Mouse (Mus musculus) natural killer cell, adult 2 months (primary cell): Measurements from ENCODE around the gene Creb3l2.
"Not testable (repeated sequence)": the region's sequence is repeated elsewhere in the genome, so short reads cannot be mapped to it uniquely, and the experiment has no call there.

Source experiments
- DNase-seq, 2 experiments: peaks; one replicate each; pipeline ENCODE4 v3.0.0; 2022; ENCODE audit warnings: low spot score in 2 of 2

Gene Creb3l2

DNA sequence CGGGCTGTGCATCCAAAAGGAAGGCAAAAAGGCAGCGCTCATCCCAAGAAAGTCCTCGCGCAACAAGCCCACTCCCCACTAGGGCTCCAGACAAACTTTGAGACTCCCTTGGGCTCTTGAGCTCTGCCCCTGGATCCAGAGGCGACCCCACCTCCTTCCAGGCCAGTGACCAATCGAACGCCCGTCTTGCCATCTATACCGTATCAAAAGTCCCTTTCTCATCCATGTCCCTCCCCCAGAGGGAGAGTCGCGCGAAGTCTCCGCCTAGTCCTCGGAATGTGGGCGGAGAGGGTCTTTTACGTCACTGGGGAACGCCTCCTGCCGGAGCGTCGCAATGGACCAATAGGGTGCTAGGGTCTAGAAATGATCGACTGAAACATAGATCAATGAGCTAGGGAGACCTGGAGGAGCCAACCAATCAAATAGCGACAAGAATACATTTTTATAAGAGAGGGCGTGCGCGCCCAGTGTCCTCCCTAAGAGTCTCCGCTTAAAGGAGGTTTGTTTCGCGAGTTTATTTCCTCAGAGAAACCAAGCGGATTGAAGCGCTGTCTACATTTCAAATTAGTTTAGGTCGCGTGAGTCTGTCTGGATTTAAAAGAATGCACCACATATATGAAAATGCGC, at the start of gene Creb3l2:
Creb3l2 (minus strand) TSS at position 106 of the 627 bp plus-strand sequence.
- peak; percentile 98 for DNase-seq

- no peak for DNase-seq
These were observed 44.6 kb upstream of the Creb3l2 start for GRCm38 (mm10) chr6:37486502-37486901.

- DNase-seq: no peak
These were observed 42.7 kb upstream of the Creb3l2 start for GRCm38 (mm10) chr6:37484588-37485070.

DNA sequence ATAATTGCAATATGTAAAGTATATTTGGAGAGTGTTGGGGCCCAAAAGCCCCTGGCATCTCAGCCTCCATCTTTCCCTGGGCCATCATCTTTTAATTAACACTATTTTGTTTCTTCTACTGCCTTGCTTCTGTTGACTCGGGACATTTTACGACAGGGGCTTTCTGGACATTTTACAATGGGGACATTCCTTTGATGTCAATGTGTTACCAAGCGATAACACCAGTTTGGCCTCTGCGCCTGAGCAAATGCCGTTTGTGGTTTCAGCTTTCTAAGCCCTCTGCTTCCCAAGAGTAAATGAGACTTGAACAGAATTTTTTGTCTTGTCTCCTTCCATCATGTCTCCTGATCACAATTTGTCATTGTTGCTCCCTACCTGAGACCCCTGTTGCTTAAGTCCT, 41.3 kb upstream of the Creb3l2 start:
- no peak for DNase-seq

GRCm38 (mm10) chr6:37481147-37481546, 39.2 kb upstream of the Creb3l2 start:
- no peak for DNase-seq

DNA sequence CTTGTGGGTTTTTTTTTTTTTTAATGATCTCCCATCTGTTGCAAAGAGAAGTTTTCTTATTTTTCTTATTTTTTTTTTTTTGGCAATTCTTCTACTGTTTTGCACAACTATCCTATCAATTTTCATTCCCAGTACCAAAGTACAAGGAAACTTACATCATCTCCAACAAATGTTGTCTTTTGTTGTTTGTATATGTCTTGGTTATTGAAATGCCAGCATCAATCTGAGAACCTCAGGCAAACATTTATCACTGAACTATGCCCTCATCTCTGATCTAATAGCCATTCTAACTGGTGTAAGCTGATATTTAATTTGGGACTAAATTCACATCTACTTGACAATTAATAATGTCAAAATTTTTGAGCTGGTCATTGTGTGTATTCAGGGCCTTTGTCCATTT, 38.1 kb upstream of the Creb3l2 start:
- no peak for DNase-seq

- DNase-seq: no peak
These were observed 36.5 kb upstream of the Creb3l2 start for GRCm38 (mm10) chr6:37478481-37478880.

GRCm38 (mm10) chr6:37473674-37474342, 31.9 kb upstream of the Creb3l2 start:
- no peak for DNase-seq

DNA sequence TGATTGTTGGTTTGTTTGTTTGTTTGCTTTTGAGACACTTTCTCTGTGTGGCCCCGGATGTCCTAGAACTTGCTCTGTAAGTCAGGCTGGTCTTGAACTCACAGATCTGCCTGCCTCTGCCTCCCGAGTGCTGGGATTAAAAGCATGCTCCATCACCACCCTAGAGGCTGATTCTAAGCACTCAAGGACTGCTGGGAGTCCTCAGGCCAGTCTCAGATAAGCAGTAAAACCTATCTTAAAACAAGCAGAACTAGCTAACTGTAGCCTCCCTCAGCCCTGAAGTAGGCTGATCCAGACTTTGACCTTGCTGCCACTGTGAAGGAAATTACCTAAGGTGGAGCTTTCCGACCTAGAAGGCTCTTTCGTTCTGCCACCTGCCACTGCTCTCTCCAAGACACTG, 28.3 kb upstream of the Creb3l2 start:
- DNase-seq: no peak

DNA sequence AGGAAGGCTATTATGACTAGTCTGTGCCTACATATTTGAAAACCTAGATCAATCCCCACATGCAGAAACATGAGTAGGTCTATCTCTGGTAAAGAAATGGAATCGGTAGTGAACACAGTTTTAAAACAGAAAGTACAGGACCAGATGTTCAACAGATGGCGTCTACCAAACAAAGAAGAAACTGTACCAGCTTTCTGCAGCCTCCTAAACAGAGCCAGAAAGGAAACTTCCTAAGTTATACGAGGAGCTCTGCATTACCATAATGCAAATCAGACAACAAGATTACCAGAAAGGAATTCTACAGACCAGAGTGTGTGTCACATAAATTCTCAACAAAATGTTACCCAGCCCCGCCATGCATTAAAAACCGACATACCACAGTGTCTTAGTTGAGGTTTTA, 23.9 kb upstream of the Creb3l2 start:
- no peak for DNase-seq

DNA sequence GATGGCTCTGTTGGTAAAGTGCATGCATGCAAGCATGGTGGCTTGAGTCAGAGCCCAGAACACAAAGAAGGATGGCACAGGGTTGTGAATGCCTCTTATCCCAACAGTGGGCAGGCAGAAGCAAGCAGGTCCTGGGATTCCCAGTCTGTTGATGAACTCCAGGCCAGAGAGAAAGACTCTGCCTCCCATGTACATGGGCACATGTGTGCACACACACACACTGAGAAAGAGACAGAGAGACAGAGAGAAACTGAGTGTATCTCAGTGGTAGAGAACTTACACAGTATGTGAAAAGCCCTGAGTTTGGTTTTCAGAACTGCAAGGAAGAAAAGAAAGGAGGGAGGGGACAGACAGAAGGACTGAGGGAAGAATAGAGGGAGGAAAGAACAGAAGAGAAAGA, 23.4 kb upstream of the Creb3l2 start:
- no peak for DNase-seq

DNA sequence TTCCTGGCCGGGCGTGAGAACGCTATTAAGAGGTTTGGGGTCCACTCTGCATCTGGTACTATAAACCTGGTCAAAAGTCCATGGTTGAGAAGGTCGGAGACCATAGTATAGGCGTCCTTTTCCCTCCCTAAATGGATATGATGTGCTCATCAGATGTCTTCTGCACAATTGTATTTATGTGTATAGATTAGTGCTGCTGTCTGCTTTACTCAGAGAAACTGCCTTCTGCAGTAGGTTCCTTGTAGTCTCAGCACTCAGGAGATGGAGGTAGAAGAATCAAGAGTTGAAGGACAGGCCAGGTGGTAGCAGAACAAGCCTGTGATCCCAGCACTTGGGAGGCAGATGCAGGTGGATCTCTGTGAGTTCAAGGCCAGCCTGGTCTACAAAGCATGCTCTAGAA, 22.6 kb upstream of the Creb3l2 start:
- DNase-seq: peak; percentile 5 to 18

DNA sequence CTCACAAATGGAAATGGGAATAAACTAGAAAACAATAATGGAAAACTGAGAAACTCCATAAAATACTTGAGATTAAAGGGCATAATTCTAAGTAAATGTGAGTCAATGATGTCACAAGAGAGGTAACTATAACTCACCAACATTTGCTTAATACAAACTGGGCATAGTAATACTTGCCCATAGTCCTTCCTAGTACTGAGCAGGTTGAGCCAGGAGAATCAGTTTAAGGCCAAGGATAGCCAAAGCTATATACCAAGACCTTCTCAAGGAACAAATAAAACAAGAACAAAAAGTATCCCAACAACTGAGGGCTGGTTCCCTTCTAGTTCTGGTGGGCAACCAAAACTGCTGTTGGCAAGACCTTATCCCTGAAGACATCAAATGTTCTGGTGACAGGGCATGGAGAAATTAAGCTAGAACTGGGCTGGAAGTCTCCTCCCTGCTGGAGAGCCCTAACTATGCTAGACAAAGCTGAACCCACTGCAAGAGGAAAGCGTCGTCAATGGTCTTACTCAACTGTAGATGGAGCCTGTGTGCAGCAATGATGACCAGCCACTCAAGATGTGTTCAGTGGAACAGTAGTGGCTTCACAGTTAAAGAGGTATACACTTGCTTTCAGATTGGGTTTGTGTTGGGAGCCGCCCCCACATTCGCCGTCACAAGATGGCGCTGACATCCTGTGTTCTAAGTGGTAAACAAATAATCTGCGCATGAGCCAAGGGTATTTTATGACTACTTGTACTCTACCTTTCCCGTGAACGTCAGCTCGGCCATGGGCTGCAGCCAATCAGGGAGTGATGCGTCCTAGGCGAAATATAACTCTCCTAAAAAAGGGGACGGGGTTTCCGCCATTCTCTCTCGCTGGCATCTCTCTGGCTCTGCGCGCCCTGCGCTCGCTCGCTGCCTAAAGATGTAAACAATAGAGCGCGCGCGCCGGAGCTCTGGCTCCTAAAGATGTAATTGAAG, 21.9 kb upstream of the Creb3l2 start:
- DNase-seq: peak; percentile 79

DNA sequence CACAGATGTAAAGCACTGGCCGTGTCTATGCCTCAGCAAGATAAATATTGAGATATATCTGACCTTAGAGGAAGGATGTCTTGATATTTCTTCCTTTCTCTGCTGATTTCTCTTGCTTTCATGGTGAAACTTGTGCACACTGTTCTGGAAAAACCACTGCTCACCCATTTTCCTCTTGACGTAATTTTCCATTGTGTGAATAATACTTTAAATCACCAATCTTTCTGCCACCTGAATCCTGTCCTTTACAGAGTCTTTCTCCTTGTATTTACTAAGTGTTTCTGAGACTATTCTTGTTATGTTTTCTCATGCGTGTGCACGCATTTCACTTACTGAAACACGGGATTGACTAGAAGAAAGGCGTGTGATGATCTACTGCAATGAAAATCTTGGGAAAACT, 18.7 kb upstream of the Creb3l2 start:
- no peak for DNase-seq

GRCm38 (mm10) chr6:37459656-37460055, 17.7 kb upstream of the Creb3l2 start:
- DNase-seq: not testable (repeated sequence)

- no peak for DNase-seq
These were observed 16.2 kb upstream of the Creb3l2 start for GRCm38 (mm10) chr6:37457990-37458655.

DNA sequence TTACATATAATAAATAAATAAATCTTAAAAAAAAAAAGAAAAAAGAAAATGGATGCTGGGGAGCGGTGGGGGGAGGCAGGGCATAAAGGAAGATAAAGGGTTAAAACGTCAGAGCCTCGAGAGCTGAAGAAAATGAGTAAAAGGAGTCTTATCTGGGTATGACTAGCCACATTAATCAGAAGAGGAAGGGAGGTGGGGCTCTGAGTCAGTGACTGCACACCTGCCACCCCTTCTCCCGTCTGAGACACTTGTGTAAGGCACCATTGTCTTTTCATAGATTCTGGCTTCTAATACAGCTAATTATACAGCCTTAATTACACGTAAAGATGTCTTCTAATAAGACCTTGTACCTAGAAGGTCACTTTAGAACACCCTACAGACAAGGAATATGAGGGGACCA, 13.6 kb upstream of the Creb3l2 start:
- no peak for DNase-seq

DNA sequence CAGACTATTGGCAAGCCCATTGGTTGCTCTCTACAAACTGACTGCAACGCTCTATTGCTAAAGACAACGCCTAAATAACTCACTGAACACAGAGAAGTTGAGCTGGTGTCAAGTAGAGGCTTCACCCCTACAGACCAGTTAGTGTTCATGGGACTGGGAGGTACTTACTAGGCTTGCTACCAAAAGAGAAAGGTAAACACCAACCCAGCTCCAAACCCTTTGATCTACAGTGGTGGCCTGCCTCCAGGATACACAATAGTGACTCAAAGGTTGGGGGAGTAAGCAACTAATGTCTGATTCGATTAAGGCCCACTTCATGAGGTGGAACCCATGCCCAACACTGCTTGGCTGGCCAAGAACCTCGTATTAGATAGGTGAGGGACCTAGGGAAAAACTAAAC, 11.1 kb upstream of the Creb3l2 start:
- DNase-seq: no peak

- no peak for DNase-seq
These were observed 9.7 kb upstream of the Creb3l2 start for GRCm38 (mm10) chr6:37451664-37452063.

GRCm38 (mm10) chr6:37447704-37448466, 5.9 kb upstream of the Creb3l2 start:
- peak; percentile 50 to 66 for DNase-seq

DNA sequence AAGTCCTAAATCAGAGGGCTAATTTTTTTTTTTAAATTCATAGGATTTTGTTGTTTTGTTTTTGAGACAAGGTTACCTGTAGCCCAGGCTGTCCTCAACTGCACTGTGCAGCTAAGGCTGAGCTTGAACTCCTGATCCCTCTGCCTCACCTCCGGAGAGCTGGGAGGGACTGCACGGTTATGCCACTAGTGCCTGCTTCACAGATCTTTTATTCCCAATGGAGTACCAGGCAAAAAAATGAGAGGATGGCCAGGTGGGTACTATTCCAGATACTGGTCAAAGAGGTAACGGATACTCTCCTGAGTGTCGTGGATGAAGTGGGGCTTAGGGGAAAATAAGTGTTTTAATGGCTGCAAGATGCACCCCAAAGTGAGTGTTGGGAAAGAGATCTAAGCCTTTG, 835 bp upstream of the Creb3l2 start:
- no peak for DNase-seq
